Mouse (Mus musculus) liver, embryonic 16.5 days (tissue): ENCODE data around the gene Gm17571. TPM values are rescaled to one million over a fixed set of nuclear protein-coding genes. Genes with fewer than 3 reads are reported as not detected.

Experiments used
- ATAC-seq: fragments of 200-750 bp; cut with Nextera tagmentation; 2 replicates; pipeline ENCODE4 v1.8.0; 2017; ENCODE audit warnings: low read depth, mild to moderate bottlenecking, moderate number of reproducible peaks, moderate library complexity
- H3K27ac ChIP-seq: fragments of 300-500 bp; sonication (generic); 2 replicates; pipeline ENCODE4 v1.5.1; 2014; ENCODE audit warnings: mild to moderate bottlenecking, low read length
- H3K27me3 ChIP-seq: fragments of 300-500 bp; sonication (generic); 2 replicates; pipeline ENCODE4 v1.6.1; 2014; ENCODE audit warnings: low read depth, low read length, mixed read lengths; ENCODE audit not compliant: control insufficient read depth, insufficient read depth
- H3K36me3 ChIP-seq: fragments of 300-500 bp; sonication (generic); 2 replicates; pipeline ENCODE4 v1.6.1; 2014; ENCODE audit warnings: mild to moderate bottlenecking; ENCODE audit not compliant: control insufficient read depth, insufficient read depth
- H3K4me1 ChIP-seq: fragments of 300-500 bp; sonication (generic); 2 replicates; pipeline ENCODE4 v1.6.1; 2014; ENCODE audit warnings: low read depth, low read length, mixed read lengths; ENCODE audit not compliant: control insufficient read depth
- H3K4me2 ChIP-seq: fragments of 300-500 bp; sonication (generic); 2 replicates; pipeline ENCODE4 v1.6.1; 2014; ENCODE audit warnings: low read depth, low read length, mixed read lengths
- H3K4me3 ChIP-seq: fragments of 300-500 bp; sonication (generic); 2 replicates; pipeline ENCODE4 v1.5.1; 2014; ENCODE audit warnings: low read depth, mild to moderate bottlenecking, low read length
- H3K9ac ChIP-seq: fragments of 300-500 bp; sonication (generic); 2 replicates; pipeline ENCODE4 v1.6.1; 2014; ENCODE audit warnings: low read depth, low read length
- H3K9me3 ChIP-seq: fragments of 300-500 bp; sonication (generic); replicated peaks from 2 replicates; pipeline ENCODE4 v1.6.1; 2016; ENCODE audit warnings: low read length; ENCODE audit not compliant: control insufficient read depth
- WGBS: fragments of 180-500 bp; shearing (Covaris S2); extraction: QIAGEN DNeasy Blood & Tissue Kit; methylation state at CpG from one replicate; pipeline ENCODE4 v1.1.7; 2014; ENCODE audit not compliant: insufficient replicate concordance; 5-methylcytosine and 5-hydroxymethylcytosine counted together
- polyA plus RNA-seq: library from polyadenylated mRNA; unstranded; fragments of >200 nt; fragmentation: Nextera tagmentation; extraction: Ambion mirVana; gene quantifications from 2 replicates; pipeline ENCODE4 v1.2.1, GENCODE M21; 2015

Gene Gm17571
- polyA plus RNA-seq, 1 experiment from 2014 or later: not detected

DNA sequence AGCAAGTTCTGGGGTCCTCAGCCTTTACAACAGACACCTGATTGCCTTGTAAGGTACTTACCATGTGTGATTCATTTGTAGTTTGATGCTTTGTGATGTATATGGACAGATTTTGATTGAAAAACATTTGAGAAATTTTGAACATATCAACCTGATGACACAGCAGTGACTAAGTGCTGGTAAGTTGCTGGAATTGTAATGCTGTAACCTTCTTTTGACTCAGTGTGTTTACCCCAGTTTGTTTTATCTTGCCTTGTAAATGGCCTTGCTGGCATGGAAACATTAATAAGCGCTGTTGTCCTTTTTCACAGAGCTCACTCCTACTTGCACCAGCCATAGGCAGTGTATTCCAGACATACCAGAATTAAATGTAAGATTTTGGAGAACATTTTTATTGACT lies 14.4 kb upstream of the Gm17571 start:
- Histone ChIP-seq H3K9ac (no peak overlapping the region), H3K36me3 (no peaks in the 10 kb centered on the region), H3K27ac (no peak overlapping the region), H3K27me3 (no peaks in the 10 kb centered on the region), H3K4me3 (no peak overlapping the region), H3K4me1 (no peaks in the 10 kb centered on the region), H3K9me3 (no peaks in the 10 kb centered on the region), H3K4me2 (no peak overlapping the region)
- ATAC-seq: no peak
- WGBS: 71% methylated on average over 1 of the region's 1 CpGs

DNA sequence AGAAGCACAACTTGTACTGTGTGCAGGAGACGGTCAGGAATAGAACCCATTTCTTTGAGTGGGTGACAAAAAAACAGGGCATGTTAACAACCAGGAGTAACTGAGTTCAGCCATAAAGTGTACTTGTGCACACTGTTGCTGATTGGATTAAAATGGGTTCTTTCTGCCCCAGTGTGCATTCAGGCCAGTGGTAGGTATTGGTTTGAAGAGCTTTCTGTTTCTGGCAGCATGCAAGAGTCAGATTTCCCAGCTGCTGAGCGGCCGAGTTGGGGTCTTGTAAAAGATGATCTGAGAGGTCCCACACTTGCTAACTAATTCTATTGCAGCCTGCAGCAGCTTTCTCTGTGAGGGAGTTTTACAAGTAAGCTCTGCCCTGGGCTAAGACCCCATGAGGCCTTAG lies 13.5 kb upstream of the Gm17571 start:
- no peak overlapping the region for H3K4me2 ChIP-seq
- ATAC-seq: no peak
- H3K4me3 ChIP-seq: no peak overlapping the region
- H3K27me3 ChIP-seq: no peaks in the 10 kb centered on the region
- H3K9ac ChIP-seq: no peak overlapping the region
- 75% methylated on average over 3 of the region's 3 CpGs for WGBS
- H3K9me3 ChIP-seq: no peaks in the 10 kb centered on the region
- no peaks in the 10 kb centered on the region for H3K36me3 ChIP-seq
- no peaks in the 10 kb centered on the region for H3K4me1 ChIP-seq
- no peak overlapping the region for H3K27ac ChIP-seq

DNA sequence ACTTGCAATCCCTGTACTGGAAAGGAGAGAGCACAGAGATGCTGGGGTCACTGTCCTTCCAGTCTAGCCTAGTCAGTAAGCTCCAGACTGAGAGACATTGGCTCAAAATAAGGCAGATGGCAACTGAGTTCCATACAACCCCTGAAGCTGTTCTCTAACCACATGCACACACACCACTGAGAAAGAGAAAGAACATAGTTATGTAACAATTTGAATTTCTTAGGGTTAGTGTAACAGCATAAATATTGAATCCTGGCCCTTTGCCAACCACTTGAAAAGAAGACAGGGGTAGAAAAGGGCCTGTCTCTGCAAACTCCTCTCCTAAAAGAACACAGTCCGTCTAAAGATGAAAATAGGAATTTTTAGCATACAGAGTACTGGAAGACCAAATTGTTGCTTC lies 12.8 kb upstream of the Gm17571 start:
- Histone ChIP-seq H3K4me1 (no peaks in the 10 kb centered on the region), H3K9me3 (no peaks in the 10 kb centered on the region), H3K4me3 (no peak overlapping the region), H3K36me3 (no peaks in the 10 kb centered on the region), H3K27me3 (no peaks in the 10 kb centered on the region), H3K27ac (no peak overlapping the region), H3K4me2 (no peak overlapping the region), H3K9ac (no peak overlapping the region)
- ATAC-seq: no peak
- WGBS: 47% methylated on average over 1 of the region's 1 CpGs

DNA sequence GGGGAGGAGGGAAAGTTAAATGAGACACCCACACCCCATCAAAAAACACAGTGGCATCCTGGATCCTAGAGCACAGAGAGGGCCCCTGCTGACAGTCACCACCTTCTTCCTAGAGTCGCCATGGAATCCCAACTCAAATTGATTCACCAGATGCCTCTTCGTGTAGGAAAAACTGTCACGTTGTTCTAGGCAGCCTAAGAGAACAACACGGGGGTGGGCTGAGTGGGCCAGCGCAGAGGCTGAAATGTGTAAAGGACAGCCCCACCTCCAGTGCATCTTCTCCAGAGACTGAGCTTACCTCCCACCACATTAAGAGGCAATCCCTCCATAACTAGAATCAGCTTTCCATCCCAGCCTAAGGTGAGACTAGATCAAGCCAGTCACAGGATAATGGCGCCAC lies 11.2 kb upstream of the Gm17571 start:
- no peaks in the 10 kb centered on the region for H3K36me3 ChIP-seq
- H3K27ac ChIP-seq: no peak overlapping the region
- no peaks in the 10 kb centered on the region for H3K9me3 ChIP-seq
- 71% methylated on average over 6 of the region's 6 CpGs for WGBS
- H3K4me3 ChIP-seq: no peak overlapping the region
- no peak for ATAC-seq
- H3K27me3 ChIP-seq: no peaks in the 10 kb centered on the region
- H3K4me2 ChIP-seq: no peak overlapping the region
- no peaks in the 10 kb centered on the region for H3K4me1 ChIP-seq
- H3K9ac ChIP-seq: no peak overlapping the region

DNA sequence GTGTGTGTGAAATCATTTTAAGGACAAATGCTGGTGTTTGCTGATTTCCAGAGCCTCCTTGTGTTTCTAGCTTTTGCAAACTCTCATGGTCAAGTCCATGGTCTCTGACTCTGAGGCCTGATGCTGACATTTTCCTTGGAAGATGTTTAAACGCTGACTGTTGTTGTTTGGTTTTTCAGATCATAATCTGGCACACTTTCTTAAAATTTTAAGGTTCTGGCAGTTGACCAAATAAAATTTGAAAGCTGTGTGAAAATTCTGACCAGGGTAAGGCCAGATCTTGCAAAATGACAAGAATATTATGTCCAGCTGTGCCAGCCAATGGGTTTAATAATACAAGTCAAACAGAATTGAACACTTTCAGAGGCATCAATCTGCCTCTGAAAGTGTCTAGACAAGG lies 8.7 kb upstream of the Gm17571 start:
- WGBS: 55% methylated on average over 1 of the region's 1 CpGs
- Histone ChIP-seq H3K4me1 (no peaks in the 10 kb centered on the region), H3K27ac (no peak overlapping the region), H3K4me3 (no peak overlapping the region), H3K4me2 (no peak overlapping the region), H3K27me3 (no peaks in the 10 kb centered on the region), H3K9ac (no peak overlapping the region), H3K36me3 (no peaks in the 10 kb centered on the region), H3K9me3 (no peaks in the 10 kb centered on the region)
- ATAC-seq: no peak

DNA sequence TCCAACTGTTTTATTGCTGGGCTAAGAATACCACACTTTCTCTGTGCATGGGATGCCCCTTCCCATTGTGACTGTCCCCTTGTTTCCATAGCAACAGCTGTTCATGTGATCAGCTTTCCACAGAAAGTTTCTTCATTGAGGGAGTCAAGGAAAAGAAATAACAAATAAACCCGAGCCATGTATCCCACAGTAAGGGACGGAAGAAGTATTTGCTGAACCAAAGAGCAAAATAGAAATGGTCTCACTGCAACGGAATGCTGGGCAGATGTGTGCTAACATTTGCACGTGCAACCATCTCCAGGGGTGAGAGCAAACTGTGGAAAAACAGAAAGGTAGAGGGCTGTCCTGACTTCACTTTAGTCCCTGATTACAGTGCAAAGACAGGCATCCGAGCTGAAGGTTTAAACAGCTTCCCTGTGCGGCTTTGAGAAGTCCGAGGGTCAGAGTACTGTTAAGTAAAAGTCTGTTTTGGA lies 8.1 kb upstream of the Gm17571 start:
- ATAC-seq: no peak
- Histone ChIP-seq H3K4me1 (no peaks in the 10 kb centered on the region), H3K9me3 (no peaks in the 10 kb centered on the region), H3K27me3 (no peaks in the 10 kb centered on the region), H3K9ac (no peak overlapping the region), H3K4me2 (no peak overlapping the region), H3K27ac (no peak overlapping the region), H3K4me3 (no peak overlapping the region), H3K36me3 (no peaks in the 10 kb centered on the region)
- WGBS: 45% methylated on average over 7 of the region's 7 CpGs

DNA sequence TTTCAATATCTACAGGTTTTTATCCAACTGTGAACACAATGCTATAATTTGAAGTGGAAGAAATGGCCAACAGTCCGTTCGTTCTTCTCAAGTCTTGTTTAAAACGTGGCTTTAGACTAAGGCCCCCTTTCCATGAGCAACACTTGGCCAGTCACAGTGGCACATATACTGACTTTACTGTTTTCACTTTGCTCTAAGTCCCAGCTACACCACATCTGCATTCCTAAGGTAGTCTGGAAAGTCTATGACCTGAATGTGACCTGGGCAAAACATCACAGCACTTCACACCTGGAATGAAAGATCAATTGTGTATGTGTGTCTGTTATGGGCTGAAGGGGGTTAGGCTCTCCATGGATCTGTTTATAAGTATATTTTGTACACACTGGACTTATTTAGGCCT lies 2.2 kb upstream of the Gm17571 start:
- ATAC-seq: no peak
- WGBS: 66% methylated on average over 3 of the region's 3 CpGs

DNA sequence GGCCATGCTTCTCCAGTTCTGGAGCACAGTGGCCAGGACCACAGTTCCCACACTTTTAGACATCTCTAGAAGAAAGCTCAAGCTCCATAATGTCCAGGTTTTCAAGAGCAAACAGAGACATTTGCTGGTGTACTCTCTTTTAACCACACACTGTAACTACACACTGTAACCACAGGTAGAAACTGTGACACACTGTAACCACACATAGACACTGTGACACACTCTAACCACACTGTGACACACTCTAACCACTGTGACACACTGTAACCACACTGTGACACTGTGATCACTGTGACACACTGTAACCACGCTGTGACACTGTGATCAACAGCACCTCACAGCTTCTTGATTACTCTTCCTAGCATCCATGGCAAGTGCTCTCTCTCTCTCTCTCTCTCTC lies 317 bp downstream of the Gm17571 start:
- no peaks in the 10 kb centered on the region for H3K9me3 ChIP-seq
- no peak overlapping the region for H3K27ac ChIP-seq
- no peaks in the 10 kb centered on the region for H3K27me3 ChIP-seq
- H3K4me2 ChIP-seq: no peak overlapping the region
- H3K36me3 ChIP-seq: no peaks in the 10 kb centered on the region
- no peak for ATAC-seq
- no peak overlapping the region for H3K9ac ChIP-seq
- no peak overlapping the region for H3K4me3 ChIP-seq
- H3K4me1 ChIP-seq: no peaks in the 10 kb centered on the region
- WGBS: 41% methylated on average over 1 of the region's 1 CpGs

More for the DNA sequence above, 2.2 kb upstream of the Gm17571 start:
- no peaks in the 10 kb centered on the region for H3K27me3 ChIP-seq
- no peaks in the 10 kb centered on the region for H3K9me3 ChIP-seq
- H3K36me3 ChIP-seq: no peaks in the 10 kb centered on the region
- H3K27ac ChIP-seq: no peak overlapping the region
- H3K9ac ChIP-seq: no peak overlapping the region
- no peak overlapping the region for H3K4me2 ChIP-seq
- no peak overlapping the region for H3K4me3 ChIP-seq
- no peaks in the 10 kb centered on the region for H3K4me1 ChIP-seq

DNA sequence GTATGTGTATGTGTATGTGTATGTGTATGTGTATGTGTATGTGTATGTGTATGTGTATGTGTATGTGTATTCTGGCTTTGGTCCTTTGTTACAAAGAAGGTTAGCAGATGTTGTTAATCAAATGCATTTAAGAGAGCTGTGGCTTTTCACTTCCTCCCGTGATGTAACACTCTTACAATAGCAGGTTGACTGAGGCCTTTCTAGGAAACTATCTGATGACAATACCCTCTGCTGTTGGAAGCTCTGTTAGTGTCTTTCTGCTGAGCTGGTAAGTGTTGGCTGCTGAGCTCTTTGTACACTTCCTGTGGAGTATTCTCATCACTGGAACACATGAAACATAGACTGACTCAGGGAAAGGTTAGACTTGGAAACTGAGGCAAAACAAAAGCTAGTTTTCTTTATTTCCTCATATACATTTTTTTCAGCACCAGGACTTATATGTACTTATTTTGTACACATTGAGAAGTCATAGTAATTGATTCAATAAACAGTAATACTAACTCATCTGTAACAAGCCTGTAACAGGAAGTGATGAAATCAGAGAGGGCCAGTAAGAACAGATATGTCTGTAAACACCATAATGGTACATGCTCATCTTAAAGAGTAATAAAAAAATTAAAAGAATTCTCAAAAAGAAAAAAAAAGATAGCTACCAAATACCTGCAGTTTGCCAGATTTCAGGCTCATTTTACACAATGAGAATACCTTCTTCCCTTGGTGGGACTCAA lies 2.9 kb downstream of the Gm17571 start:
- Histone ChIP-seq H3K4me3 (no peak overlapping the region), H3K9me3 (no peaks in the 10 kb centered on the region), H3K27ac (no peak overlapping the region), H3K4me2 (no peak overlapping the region), H3K9ac (no peak overlapping the region), H3K27me3 (no peaks in the 10 kb centered on the region), H3K36me3 (no peaks in the 10 kb centered on the region), H3K4me1 (no peaks in the 10 kb centered on the region)
- ATAC-seq: no peak
- 4% methylated on average over 1 of the region's 1 CpGs for WGBS
